Mouse (Mus musculus) adrenal gland, adult 8-10 months (tissue): ENCODE data around the gene Gm49337. TPM values are rescaled to one million over a fixed set of nuclear protein-coding genes. Genes with fewer than 3 reads are reported as not detected.
"Not testable (repeated sequence)": the region's sequence is repeated elsewhere in the genome, so short reads cannot be mapped to it uniquely, and the experiment has no call there.

Source experiments
- DNase-seq: peaks from one replicate; pipeline ENCODE4 v3.0.0; 2022
- total RNA-seq, 4 experiments: library from RNA; stranded (reverse); gene quantifications; 2 replicates each; pipeline ENCODE4 v1.2.4; 2022

Gm49337 gene
- total RNA-seq, 4 experiments from 2014 or later, result not detected

GRCm38 (mm10) chr4:116215895-116216605, 42.9 kb downstream of the Gm49337 start:
- no peak for DNase-seq

GRCm38 (mm10) chr4:116217046-116217445, 43.9 kb downstream of the Gm49337 start:
- DNase-seq, result peak; percentile 25

DNA sequence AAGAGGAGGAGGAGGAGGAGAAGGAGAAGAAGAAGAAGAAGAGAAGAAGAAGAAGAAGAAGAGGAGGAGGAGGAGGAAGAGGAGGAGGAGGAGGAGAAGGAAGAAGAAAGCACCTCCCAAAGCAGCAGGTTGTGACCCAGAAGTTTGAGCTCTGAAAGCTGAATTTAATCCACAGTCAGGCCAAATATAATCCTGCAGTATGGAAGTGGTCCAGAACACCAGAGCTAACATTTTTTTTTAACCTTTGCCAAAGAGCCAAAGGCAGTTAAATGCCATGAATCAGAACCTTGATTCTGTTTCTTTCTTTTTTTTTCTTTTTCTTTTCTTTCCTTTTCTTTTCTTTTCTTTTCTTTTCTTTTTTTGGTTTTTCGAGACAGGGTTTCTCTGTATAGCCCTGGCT, 44.5 kb downstream of the Gm49337 start:
- DNase-seq, result not testable (repeated sequence)

- no peak for DNase-seq
These were observed 45.9 kb downstream of the Gm49337 start for GRCm38 (mm10) chr4:116219056-116219455.

DNA sequence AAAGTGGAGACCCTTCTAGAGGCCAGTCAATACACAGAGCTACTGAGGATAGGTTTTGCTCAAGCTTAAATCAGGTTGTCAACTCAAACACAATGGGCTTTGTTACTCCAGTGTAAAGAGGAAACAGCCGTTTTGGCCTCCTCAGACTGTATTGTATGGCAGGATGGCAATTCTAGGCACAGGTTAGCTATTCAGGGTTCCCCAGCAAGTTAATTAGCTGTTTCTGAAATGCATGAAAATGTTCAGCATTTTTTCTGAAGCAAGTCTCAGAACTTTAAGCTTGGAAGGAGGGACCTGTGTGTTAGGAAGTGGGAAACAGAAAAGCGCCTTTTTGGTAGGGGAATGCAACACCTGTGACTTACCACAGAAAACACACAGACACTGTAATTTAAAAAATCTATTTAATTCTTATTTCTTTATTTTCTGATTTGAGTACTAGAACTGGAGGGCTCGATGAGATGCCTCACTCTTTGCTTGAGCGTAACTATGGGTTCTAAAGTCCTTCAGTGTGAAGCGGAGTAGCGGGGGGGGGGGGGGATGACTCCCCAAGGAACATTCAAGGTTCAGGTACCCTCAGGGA, 47.0 kb downstream of the Gm49337 start:
- no peak for DNase-seq

- DNase-seq, result no peak
These were observed 47.6 kb downstream of the Gm49337 start for GRCm38 (mm10) chr4:116220780-116221139.

DNA sequence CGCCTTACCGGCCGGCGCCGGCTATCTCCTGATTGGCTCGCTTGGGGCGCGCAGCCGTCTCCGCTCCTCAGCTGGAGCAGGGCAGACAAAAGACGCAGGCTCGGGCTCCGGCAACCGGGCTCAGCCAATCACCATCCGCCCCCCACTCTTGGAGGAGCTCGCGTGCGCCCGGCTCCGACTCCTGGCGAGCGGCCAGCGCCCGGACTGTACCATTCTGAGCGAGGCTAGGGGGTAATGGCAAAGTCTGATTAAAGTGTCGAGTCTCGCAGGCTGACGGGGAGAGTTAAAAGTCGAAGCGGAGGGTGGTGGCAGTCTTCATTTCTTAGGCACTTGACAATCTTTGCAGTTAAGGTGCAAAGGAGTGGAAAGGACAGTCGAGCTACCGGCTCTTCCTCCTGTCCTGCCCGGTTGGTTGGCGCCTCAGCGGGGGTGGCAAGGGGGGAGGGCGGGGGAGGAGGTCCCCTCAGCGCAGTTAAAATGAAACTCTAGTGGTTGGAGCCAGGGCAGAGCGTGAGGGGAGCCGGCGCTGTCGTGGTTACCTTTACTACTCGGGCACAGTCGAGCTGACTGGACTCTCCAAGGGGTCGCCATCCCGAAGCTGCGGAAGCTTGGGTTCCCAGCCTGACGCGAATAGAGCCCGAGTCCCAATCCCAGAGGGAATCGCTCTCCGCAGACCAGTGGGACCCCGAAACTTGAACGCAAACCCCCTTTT, 48.1 kb downstream of the Gm49337 start, which contains the start of gene Pik3r3:
Pik3r3 (plus strand) TSS at position 479 of the 712 bp plus-strand sequence.
- peak; percentile 98 for DNase-seq

GRCm38 (mm10) chr4:116221996-116222842, 49.0 kb downstream of the Gm49337 start:
- DNase-seq, result peak; percentile 6

DNA sequence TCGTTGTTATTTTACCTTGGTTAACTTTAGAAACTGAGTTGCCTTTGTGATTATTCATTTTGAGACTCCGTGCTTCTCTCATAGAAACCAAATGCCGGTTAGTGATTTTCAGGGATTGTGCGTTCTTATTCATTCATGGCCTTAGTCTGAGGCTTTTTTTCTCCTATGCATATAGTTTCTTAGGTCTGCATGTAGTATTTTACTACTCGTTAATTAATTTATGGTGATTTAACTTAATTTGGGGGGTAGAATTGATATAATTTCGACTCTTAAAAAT, 49.6 kb downstream of the Gm49337 start:
- DNase-seq, result no peak

GRCm38 (mm10) chr4:116243377-116243776, 70.2 kb downstream of the Gm49337 start:
- DNase-seq, result no peak

- no peak for DNase-seq
These were observed 71.1 kb downstream of the Gm49337 start for GRCm38 (mm10) chr4:116244240-116244639.

DNA sequence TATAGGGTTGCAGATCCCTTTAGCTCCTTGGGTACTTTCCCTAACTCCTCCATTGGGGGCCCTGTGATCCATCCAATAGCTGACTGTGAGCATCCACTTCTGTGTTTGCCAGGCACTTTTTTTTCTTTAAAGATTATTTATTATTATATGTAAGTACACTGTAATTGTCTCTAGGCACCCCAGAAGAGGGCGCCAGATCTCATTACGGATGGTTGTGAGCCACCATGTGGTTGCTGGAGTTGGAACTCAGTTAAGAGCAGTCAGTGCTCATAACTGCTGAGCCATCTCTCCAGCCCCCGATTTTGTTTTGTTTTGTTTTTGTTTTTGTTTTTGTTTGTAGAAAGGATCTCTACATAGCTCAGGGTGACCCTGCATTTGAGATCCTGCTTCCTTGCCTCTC, 72.7 kb downstream of the Gm49337 start:
- DNase-seq, result peak; percentile 24

- no peak for DNase-seq
These were observed 76.8 kb downstream of the Gm49337 start for GRCm38 (mm10) chr4:116249986-116250385.

DNA sequence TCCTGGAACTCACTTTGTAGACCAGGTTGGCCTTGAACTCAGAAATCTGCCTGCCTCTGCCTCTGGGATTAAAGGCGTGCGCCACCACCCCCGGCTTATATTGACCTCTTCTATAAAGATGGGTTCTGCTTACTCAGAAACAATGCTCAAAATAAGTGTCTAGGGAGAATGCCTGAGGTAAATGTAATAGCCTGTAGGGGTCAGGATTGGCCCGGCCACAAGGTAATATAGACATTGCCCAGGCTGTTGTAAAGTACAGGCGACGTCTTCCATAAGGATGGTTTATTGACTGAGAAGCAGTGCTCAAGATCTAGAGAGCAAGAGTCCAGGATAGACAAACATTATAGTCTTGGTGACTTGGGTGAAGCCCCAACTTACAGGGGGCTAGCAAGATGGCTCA, 95.0 kb downstream of the Gm49337 start:
- no peak for DNase-seq

- DNase-seq, result no peak
These were observed 109.0 kb downstream of the Gm49337 start for GRCm38 (mm10) chr4:116282211-116282610.

GRCm38 (mm10) chr4:116291561-116291960, 118.4 kb downstream of the Gm49337 start:
- no peak for DNase-seq

DNA sequence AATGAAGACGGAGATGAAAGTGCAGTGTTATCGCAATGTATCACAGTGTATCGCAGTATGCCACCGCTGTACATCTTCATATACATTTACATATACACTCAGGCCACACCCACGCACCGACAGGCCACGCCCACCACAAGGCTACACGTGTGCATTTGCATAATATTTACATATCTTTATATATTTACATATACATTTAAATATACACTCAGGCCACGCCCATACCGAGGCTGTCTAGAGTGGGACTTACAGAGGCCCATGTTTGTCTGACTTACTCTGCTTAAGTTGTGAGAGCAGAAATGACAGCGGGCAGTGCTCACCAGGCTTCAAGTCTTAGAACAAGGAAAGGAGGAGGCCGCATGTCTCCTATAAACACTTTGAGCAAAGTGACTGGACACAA, 120.1 kb downstream of the Gm49337 start:
- no peak for DNase-seq

GRCm38 (mm10) chr4:116300878-116301355, 127.7 kb downstream of the Gm49337 start:
- no peak for DNase-seq

GRCm38 (mm10) chr4:116304551-116304950, 131.4 kb downstream of the Gm49337 start:
- DNase-seq, result no peak

- DNase-seq, result no peak
These were observed 144.4 kb downstream of the Gm49337 start for GRCm38 (mm10) chr4:116317575-116317974.

GRCm38 (mm10) chr4:116322127-116322526, 148.9 kb downstream of the Gm49337 start:
- DNase-seq, result no peak

GRCm38 (mm10) chr4:116329256-116329655, 156.1 kb downstream of the Gm49337 start:
- no peak for DNase-seq

GRCm38 (mm10) chr4:116336294-116336693, 163.1 kb downstream of the Gm49337 start:
- DNase-seq, result no peak
